Mouse (Mus musculus) embryonic facial prominence, embryonic 11.5 days (tissue): ENCODE results near the gene Angptl6. TPM values are rescaled to one million over a fixed set of nuclear protein-coding genes. Genes with fewer than 3 reads are reported as not detected.

ENCODE experiments used
- ATAC-seq: fragments of 200-750 bp; cut with Nextera tagmentation; replicated peaks from 2 replicates; pipeline ENCODE4 v1.8.0; 2017; ENCODE audit warnings: low read depth; ENCODE audit not compliant: insufficient number of reproducible peaks, low FRiP score, low TSS enrichment
- DNase-seq: peaks from one replicate; pipeline ENCODE4 v3.0.0-alpha.2; 2015; ENCODE audit warnings: low spot score
- H3K27ac ChIP-seq: fragments of 300-500 bp; sonication (generic); replicated peaks from 2 replicates; pipeline ENCODE4 v1.5.1; 2014; ENCODE audit warnings: mild to moderate bottlenecking, low read depth, low read length, control low read depth
- H3K27me3 ChIP-seq: fragments of 300-500 bp; sonication (generic); 2 replicates; pipeline ENCODE4 v1.6.1; 2014; ENCODE audit warnings: mild to moderate bottlenecking, low read length, moderate library complexity, mixed read lengths; ENCODE audit not compliant: control insufficient read depth, insufficient read depth
- H3K36me3 ChIP-seq: fragments of 300-500 bp; sonication (generic); replicated peaks from 2 replicates; pipeline ENCODE4 v1.6.1; 2014; ENCODE audit warnings: low read depth, mild to moderate bottlenecking, low read length, moderate library complexity, mixed read lengths; ENCODE audit not compliant: control insufficient read depth, insufficient read depth
- H3K4me1 ChIP-seq: fragments of 300-500 bp; sonication (generic); 2 replicates; pipeline ENCODE4 v1.6.1; 2014; ENCODE audit warnings: low read length, mixed read lengths; ENCODE audit not compliant: control insufficient read depth, insufficient read depth
- H3K4me2 ChIP-seq: fragments of 300-500 bp; sonication (generic); 2 replicates; pipeline ENCODE4 v1.6.1; 2014; ENCODE audit warnings: low read depth, mild to moderate bottlenecking, control low read depth, low read length, moderate library complexity
- H3K4me3 ChIP-seq: fragments of 300-500 bp; sonication (generic); 2 replicates; pipeline ENCODE4 v1.5.1; 2014; ENCODE audit warnings: low read depth, low read length, control low read depth
- H3K9ac ChIP-seq: fragments of 300-500 bp; sonication (generic); replicated peaks from 2 replicates; pipeline ENCODE4 v1.6.1; 2014; ENCODE audit warnings: mild to moderate bottlenecking, control low read depth, low read length
- H3K9me3 ChIP-seq: fragments of 300-500 bp; sonication (generic); replicated peaks from 2 replicates; pipeline ENCODE4 v1.6.1; 2016; ENCODE audit warnings: mild to moderate bottlenecking, low read length, inconsistent platforms, mixed read lengths; ENCODE audit not compliant: control insufficient read depth
- WGBS: fragments of 180-500 bp; shearing (Covaris S2); extraction: QIAGEN DNeasy Blood & Tissue Kit; methylation state at CpG from one replicate; pipeline ENCODE4 v1.1.7; 2014; 5-methylcytosine and 5-hydroxymethylcytosine counted together
- polyA plus RNA-seq: library from polyadenylated mRNA; unstranded; fragments of >200 nt; fragmentation: Nextera tagmentation; extraction: Ambion mirVana; gene quantifications from 2 replicates; pipeline ENCODE4 v1.2.1, GENCODE M21; 2014

The Angptl6 gene
- polyA plus RNA-seq, 1 experiment from 2014 or later: 3.2 TPM

DNA sequence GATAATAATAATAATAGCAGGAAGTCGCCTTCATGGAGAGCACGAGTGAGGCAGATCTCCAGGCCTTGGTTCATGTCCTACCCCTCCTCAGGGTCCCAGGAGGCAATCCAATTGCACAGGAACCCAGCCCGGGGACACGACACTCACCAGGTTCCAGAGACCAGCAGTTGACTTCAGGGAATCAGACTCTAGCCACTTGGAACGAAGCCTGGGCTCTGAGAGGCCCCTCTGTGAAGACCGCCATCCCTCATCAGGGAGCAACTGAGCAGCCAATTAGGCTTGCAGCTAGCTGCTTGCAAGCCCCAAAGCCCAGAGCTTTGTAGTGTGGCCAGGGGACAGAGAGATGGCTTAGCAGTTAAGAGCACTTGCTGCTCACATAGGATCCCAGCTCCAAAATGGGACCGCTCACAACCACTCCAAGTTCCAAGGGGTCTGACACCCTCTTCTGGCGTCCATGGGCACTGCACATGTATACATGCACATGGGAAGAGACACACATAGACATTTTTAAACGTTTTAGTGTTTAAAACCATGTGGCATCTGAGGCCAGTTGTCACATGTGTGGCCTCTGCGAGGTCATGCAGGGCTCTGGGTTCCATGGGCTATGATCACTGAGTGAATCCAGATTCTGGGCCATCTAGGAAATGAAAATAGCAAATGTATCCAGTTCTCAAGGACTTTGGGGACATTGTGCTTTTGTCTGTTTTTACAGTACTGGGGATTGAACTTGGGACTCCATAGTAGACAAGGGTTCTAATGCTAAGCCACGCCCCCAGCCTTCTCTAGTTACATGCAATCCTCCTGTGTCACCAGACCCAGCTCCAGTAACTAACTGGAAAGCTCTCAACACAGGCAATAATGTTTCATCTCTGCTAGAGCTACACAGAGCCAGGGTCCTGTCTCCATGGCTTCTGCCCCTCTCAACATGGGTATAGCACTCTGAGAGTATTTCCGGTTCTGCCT, 9.0 kb downstream of the Angptl6 start:
- ATAC-seq: no peak
- Histone ChIP-seq H3K27ac (no peak overlapping the region), H3K36me3 (no peaks in the 10 kb centered on the region), H3K9ac (no peak overlapping the region), H3K4me3 (no peak overlapping the region), H3K27me3 (peaks cover 22% of the 10 kb centered on the region), H3K9me3 (no peaks in the 10 kb centered on the region), H3K4me1 (no peaks in the 10 kb centered on the region), H3K4me2 (no peak overlapping the region)
- DNase-seq: no peak
- 76% methylated on average over 12 of the region's 12 CpGs for WGBS

- Histone ChIP-seq H3K9ac (no peak overlapping the region), H3K9me3 (no peaks in the 10 kb centered on the region), H3K27me3 (peaks cover 22% of the 10 kb centered on the region), H3K4me2 (peak overlapping the region; percentile 40), H3K27ac (no peak overlapping the region), H3K4me3 (peak overlapping the region; percentile 28; the same call in 1 of the 2 replicates), H3K4me1 (no peaks in the 10 kb centered on the region), H3K36me3 (no peaks in the 10 kb centered on the region)
- WGBS: 7% methylated on average over 19 of the region's 19 CpGs
- ATAC-seq (no peak), DNase-seq (no peak)
Observed at GRCm38 (mm10) chr9:20869246-20869645, 10.3 kb downstream of the Angptl6 start.

DNA sequence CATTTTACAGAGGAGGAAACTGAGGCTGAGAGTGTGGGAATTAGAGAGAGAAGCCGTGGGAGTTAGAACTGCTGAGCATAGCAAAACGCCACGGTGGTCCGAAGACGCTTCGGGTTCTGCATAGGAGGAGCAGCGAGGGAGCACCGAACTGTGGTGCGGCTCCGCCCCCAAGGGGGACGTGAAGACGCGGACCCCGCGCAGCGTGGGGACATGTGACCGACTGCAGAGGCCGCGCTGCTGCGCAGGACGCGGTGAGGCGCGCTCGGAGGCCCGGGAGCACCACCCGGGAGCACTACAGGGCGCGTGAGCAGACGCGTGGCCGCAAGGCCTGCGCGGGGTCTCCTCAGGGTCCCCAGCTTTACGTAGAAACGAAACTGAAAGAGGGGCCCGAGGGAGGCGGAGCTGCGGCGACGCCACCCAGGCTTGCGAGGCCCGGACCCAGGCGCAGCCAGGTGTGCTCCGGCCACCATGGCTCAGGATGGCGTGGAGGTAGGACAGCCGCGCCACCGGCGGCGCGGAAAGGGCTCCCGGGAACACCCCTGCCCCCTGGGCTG, 11.0 kb downstream of the Angptl6 start, which contains the start of gene A230050P20Rik:
TSS of gene A230050P20Rik (plus strand) at position 195 of the 554 bp plus-strand sequence.
- Histone ChIP-seq H3K9me3 (no peaks in the 10 kb centered on the region), H3K27me3 (peaks cover 22% of the 10 kb centered on the region), H3K9ac (0 out of 2 replicates have a peak within 1 kb of the TSS, but pooled peaks have one; percentile 22), H3K4me2 (peak within 1 kb of the TSS; percentile 40), H3K27ac (no peak within 1 kb of the TSS), H3K4me1 (no peaks in the 10 kb centered on the region), H3K4me3 (peak within 1 kb of the TSS; percentile 28), H3K36me3 (no peaks in the 10 kb centered on the region)
- ATAC-seq: 0 out of 2 replicates have a peak, but pooled peaks have one; percentile 15
- 9% methylated on average over 43 of the region's 53 CpGs for WGBS
- DNase-seq: no peak

- Histone ChIP-seq H3K27me3 (peaks cover 22% of the 10 kb centered on the region), H3K27ac (no peak overlapping the region), H3K36me3 (no peaks in the 10 kb centered on the region), H3K4me2 (no peak overlapping the region), H3K4me1 (no peaks in the 10 kb centered on the region), H3K4me3 (no peak overlapping the region), H3K9ac (no peak overlapping the region), H3K9me3 (no peaks in the 10 kb centered on the region)
- WGBS: 60% methylated on average over 3 of the region's 3 CpGs
- ATAC-seq (no peak), DNase-seq (no peak)
Observed at GRCm38 (mm10) chr9:20866879-20867278, 12.6 kb downstream of the Angptl6 start.

GRCm38 (mm10) chr9:20862225-20862624, 17.3 kb downstream of the Angptl6 start:
- Histone ChIP-seq H3K9ac (no peak overlapping the region), H3K27ac (no peak overlapping the region), H3K4me1 (no peaks in the 10 kb centered on the region), H3K36me3 (no peaks in the 10 kb centered on the region), H3K9me3 (no peaks in the 10 kb centered on the region), H3K4me2 (no peak overlapping the region), H3K27me3 (no peaks in the 10 kb centered on the region), H3K4me3 (no peak overlapping the region)
- no peak for DNase-seq
- 55% methylated on average over 4 of the region's 4 CpGs for WGBS
- no peak for ATAC-seq

DNA sequence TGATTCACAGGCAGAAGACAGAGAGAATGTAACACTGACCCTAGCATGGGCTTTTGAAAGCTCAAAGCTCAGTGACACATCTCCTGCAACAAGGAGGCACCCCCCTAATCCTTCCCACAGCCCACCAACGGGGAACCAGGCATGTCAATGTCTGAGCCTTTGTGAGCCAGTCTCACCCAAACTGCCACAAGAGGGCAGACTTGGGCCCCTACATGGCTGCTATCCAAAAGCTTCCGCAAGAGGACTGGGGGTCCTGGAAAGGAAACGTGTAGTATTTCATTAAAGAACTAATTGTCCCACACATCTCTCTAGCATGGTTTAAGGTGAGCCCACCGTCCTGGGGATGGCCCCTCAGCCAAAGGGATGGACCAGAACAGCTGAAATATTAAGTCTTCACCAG, 17.7 kb downstream of the Angptl6 start:
- H3K9ac ChIP-seq: no peak overlapping the region
- no peak overlapping the region for H3K4me2 ChIP-seq
- ATAC-seq (no peak), DNase-seq (peak; percentile 68)
- no peak overlapping the region for H3K4me3 ChIP-seq
- H3K27ac ChIP-seq: no peak overlapping the region
- H3K27me3 ChIP-seq: no peaks in the 10 kb centered on the region
- 5% methylated on average over 4 of the region's 4 CpGs for WGBS
- no peaks in the 10 kb centered on the region for H3K36me3 ChIP-seq
- H3K9me3 ChIP-seq: no peaks in the 10 kb centered on the region
- no peaks in the 10 kb centered on the region for H3K4me1 ChIP-seq

DNA sequence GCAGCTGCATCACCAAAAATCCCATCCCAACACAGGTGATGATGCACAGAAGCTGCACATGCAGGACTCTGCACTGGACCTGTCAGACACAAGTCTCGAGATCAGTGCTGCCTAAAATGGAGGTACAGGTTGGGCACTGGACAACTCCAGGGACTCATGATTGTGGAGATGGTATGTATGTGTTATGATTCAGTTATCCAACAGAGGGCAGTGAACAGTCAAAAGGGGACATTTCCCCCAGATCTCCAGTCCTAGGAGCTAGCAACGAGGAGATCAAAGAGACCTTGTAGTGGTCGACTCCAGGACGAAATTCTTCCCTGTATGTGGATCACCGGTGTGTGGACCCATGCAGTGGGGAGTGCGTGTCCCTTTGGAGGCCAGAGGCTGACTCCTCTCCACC, 19.6 kb downstream of the Angptl6 start:
- Histone ChIP-seq H3K9ac (no peak overlapping the region), H3K27ac (no peak overlapping the region), H3K4me3 (no peak overlapping the region), H3K9me3 (no peaks in the 10 kb centered on the region), H3K36me3 (no peaks in the 10 kb centered on the region), H3K4me2 (no peak overlapping the region), H3K27me3 (no peaks in the 10 kb centered on the region), H3K4me1 (no peaks in the 10 kb centered on the region)
- DNase-seq (no peak), ATAC-seq (no peak)
- WGBS: 49% methylated on average over 6 of the region's 6 CpGs

DNA sequence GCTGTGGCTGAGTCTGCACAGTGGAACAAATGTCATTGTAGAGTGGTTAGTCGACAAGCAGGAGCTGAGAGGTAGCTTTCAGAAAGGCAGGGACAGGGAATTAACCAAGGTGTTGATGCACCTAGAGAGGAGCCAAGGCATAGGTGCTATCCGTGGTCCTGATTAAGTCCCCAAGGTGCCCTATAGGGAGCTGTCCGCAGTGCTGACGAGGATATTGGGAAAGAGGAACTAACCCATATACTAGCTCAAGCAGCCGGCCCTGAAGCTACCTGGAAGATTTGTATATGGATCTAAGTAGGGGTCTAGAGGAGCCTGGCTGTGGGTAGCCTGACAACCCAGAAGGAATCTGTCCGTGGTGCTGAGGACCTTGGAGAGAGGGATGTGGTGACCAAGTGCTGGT, 22.4 kb downstream of the Angptl6 start:
- no peaks in the 10 kb centered on the region for H3K4me1 ChIP-seq
- H3K27me3 ChIP-seq: no peaks in the 10 kb centered on the region
- 11% methylated on average over 6 of the region's 6 CpGs for WGBS
- H3K27ac ChIP-seq: no peak overlapping the region
- H3K4me3 ChIP-seq: no peak overlapping the region
- DNase-seq (peak; percentile 88), ATAC-seq (0 out of 2 replicates have a peak, but pooled peaks have one; percentile 6)
- H3K9me3 ChIP-seq: no peaks in the 10 kb centered on the region
- no peak overlapping the region for H3K9ac ChIP-seq
- H3K4me2 ChIP-seq: no peak overlapping the region
- no peaks in the 10 kb centered on the region for H3K36me3 ChIP-seq
